Mouse (Mus musculus): ENCODE measurements around the gene Arid1b. TPM values are rescaled to one million over a fixed set of nuclear protein-coding genes. Genes with fewer than 3 reads are reported as not detected.

Gene Arid1b
- polyA plus RNA-seq, 1 experiment = 41.6 TPM

- DNase-seq (ENCODE audit: low read depth) = no peak
- peak; percentile 44; the same call in 1 of the 2 replicates for TF ChIP-seq CTCF (IDR thresholded peaks at IDR 0.05; ENCODE audit: borderline replicate concordance, extremely low read depth, insufficient read depth, insufficient read length)
- TF ChIP-seq POLR2A (IDR thresholded peaks at IDR 0.05; ENCODE audit: borderline replicate concordance, extremely low read depth, insufficient read depth, insufficient read length, poor library complexity, severe bottlenecking) = no peak
Observed at GRCm38 (mm10) chr17:5321589-5322225, 327.6 kb downstream of the Arid1b start.

GRCm38 (mm10) chr17:5322594-5322993, 328.5 kb downstream of the Arid1b start:
- TF ChIP-seq CTCF (IDR thresholded peaks at IDR 0.05; ENCODE audit: borderline replicate concordance, extremely low read depth, insufficient read depth, insufficient read length) (no peak), POLR2A (IDR thresholded peaks at IDR 0.05; ENCODE audit: borderline replicate concordance, extremely low read depth, insufficient read depth, insufficient read length, poor library complexity, severe bottlenecking) (no peak)
- no peak for DNase-seq (ENCODE audit: low read depth)

- DNase-seq (ENCODE audit: low read depth) = peak; percentile 60
- TF ChIP-seq CTCF (IDR thresholded peaks at IDR 0.05; ENCODE audit: borderline replicate concordance, extremely low read depth, insufficient read depth, insufficient read length) (no peak), POLR2A (IDR thresholded peaks at IDR 0.05; ENCODE audit: borderline replicate concordance, extremely low read depth, insufficient read depth, insufficient read length, poor library complexity, severe bottlenecking) (no peak)
Observed at GRCm38 (mm10) chr17:5323746-5324145, 329.6 kb downstream of the Arid1b start.

GRCm38 (mm10) chr17:5324236-5324876, 330.2 kb downstream of the Arid1b start:
- peak; percentile 86 for DNase-seq (ENCODE audit: low read depth)

GRCm38 (mm10) chr17:5326689-5327088, 332.6 kb downstream of the Arid1b start:
- no peak for DNase-seq (ENCODE audit: low read depth)
- no peak for TF ChIP-seq CTCF (IDR thresholded peaks at IDR 0.05; ENCODE audit: borderline replicate concordance, extremely low read depth, insufficient read depth, insufficient read length)
- TF ChIP-seq POLR2A (IDR thresholded peaks at IDR 0.05; ENCODE audit: borderline replicate concordance, extremely low read depth, insufficient read depth, insufficient read length, poor library complexity, severe bottlenecking) = no peak

More at GRCm38 (mm10) chr17:5324236-5324876, 330.2 kb downstream of the Arid1b start:
- no peak for TF ChIP-seq CTCF (IDR thresholded peaks at IDR 0.05; ENCODE audit: borderline replicate concordance, extremely low read depth, insufficient read depth, insufficient read length)
- TF ChIP-seq POLR2A (IDR thresholded peaks at IDR 0.05; ENCODE audit: borderline replicate concordance, extremely low read depth, insufficient read depth, insufficient read length, poor library complexity, severe bottlenecking) = no peak

- DNase-seq (ENCODE audit: low read depth) = peak; percentile 83
- TF ChIP-seq CTCF (IDR thresholded peaks at IDR 0.05; ENCODE audit: borderline replicate concordance, extremely low read depth, insufficient read depth, insufficient read length) = no peak
- TF ChIP-seq POLR2A (IDR thresholded peaks at IDR 0.05; ENCODE audit: borderline replicate concordance, extremely low read depth, insufficient read depth, insufficient read length, poor library complexity, severe bottlenecking) = no peak
Observed at GRCm38 (mm10) chr17:5327480-5328180, 333.5 kb downstream of the Arid1b start.

- no peak for DNase-seq (ENCODE audit: low read depth)
- no peak for TF ChIP-seq POLR2A (IDR thresholded peaks at IDR 0.05; ENCODE audit: borderline replicate concordance, extremely low read depth, insufficient read depth, insufficient read length, poor library complexity, severe bottlenecking)
- no peak for TF ChIP-seq CTCF (IDR thresholded peaks at IDR 0.05; ENCODE audit: borderline replicate concordance, extremely low read depth, insufficient read depth, insufficient read length)
Observed at GRCm38 (mm10) chr17:5329478-5329877, 335.3 kb downstream of the Arid1b start.

GRCm38 (mm10) chr17:5330063-5330462, 335.9 kb downstream of the Arid1b start:
- DNase-seq (ENCODE audit: low read depth) = no peak
- no peak for TF ChIP-seq POLR2A (IDR thresholded peaks at IDR 0.05; ENCODE audit: borderline replicate concordance, extremely low read depth, insufficient read depth, insufficient read length, poor library complexity, severe bottlenecking)
- no peak for TF ChIP-seq CTCF (IDR thresholded peaks at IDR 0.05; ENCODE audit: borderline replicate concordance, extremely low read depth, insufficient read depth, insufficient read length)

- TF ChIP-seq CTCF (IDR thresholded peaks at IDR 0.05; ENCODE audit: borderline replicate concordance, extremely low read depth, insufficient read depth, insufficient read length) (no peak), POLR2A (IDR thresholded peaks at IDR 0.05; ENCODE audit: borderline replicate concordance, extremely low read depth, insufficient read depth, insufficient read length, poor library complexity, severe bottlenecking) (no peak)
- DNase-seq (ENCODE audit: low read depth) = no peak
Observed at GRCm38 (mm10) chr17:5330644-5331043, 336.5 kb downstream of the Arid1b start.

- no peak for DNase-seq (ENCODE audit: low read depth)
- no peak for TF ChIP-seq POLR2A (IDR thresholded peaks at IDR 0.05; ENCODE audit: borderline replicate concordance, extremely low read depth, insufficient read depth, insufficient read length, poor library complexity, severe bottlenecking)
- TF ChIP-seq CTCF (IDR thresholded peaks at IDR 0.05; ENCODE audit: borderline replicate concordance, extremely low read depth, insufficient read depth, insufficient read length) = peak; percentile 41; the same call in 1 of the 2 replicates
Observed at GRCm38 (mm10) chr17:5331387-5331786, 337.3 kb downstream of the Arid1b start.

- DNase-seq (ENCODE audit: low read depth) = no peak
- TF ChIP-seq POLR2A (IDR thresholded peaks at IDR 0.05; ENCODE audit: borderline replicate concordance, extremely low read depth, insufficient read depth, insufficient read length, poor library complexity, severe bottlenecking) = no peak
- no peak for TF ChIP-seq CTCF (IDR thresholded peaks at IDR 0.05; ENCODE audit: borderline replicate concordance, extremely low read depth, insufficient read depth, insufficient read length)
Observed at GRCm38 (mm10) chr17:5334567-5334966, 340.4 kb downstream of the Arid1b start.
